Mouse (Mus musculus) erythroblast, embryonic 14.5 days (primary cell): Measurements from ENCODE around the gene Cd59a. TPM values are rescaled to one million over a fixed set of nuclear protein-coding genes. Genes with fewer than 3 reads are reported as not detected.
"Not testable (repeated sequence)": the region's sequence is repeated elsewhere in the genome, so short reads cannot be mapped to it uniquely, and the experiment has no call there.

Experiments used
- H3K27me3 ChIP-seq: 2 replicates; pipeline ENCODE4 v1.6.1; 2012; ENCODE audit warnings: inconsistent platforms; ENCODE audit not compliant: control insufficient read depth
- H3K36me3 ChIP-seq: 2 replicates; pipeline ENCODE4 v1.6.1; 2012; ENCODE audit warnings: mild to moderate bottlenecking, inconsistent platforms; ENCODE audit not compliant: control insufficient read depth
- H3K4me1 ChIP-seq: 2 replicates; pipeline ENCODE4 v1.6.1; 2012; ENCODE audit warnings: inconsistent platforms; ENCODE audit not compliant: control insufficient read depth
- H3K4me3 ChIP-seq: replicated peaks from 2 replicates; pipeline ENCODE3; 2012; ENCODE audit warnings: moderate library complexity, mild to moderate bottlenecking, inconsistent platforms
- H3K9me3 ChIP-seq: 2 replicates; pipeline ENCODE4 v1.6.1; 2012; ENCODE audit warnings: low read length, inconsistent platforms, mixed read lengths; ENCODE audit not compliant: control insufficient read depth
- GATA1 ChIP-seq: IDR thresholded peaks from 2 replicates; pipeline ENCODE4 v1.6.1; 2012; ENCODE audit warnings: low read length, inconsistent platforms, mixed read lengths
- TAL1 ChIP-seq: IDR thresholded peaks from 3 replicates; pipeline ENCODE4 v1.6.1; 2012; ENCODE audit warnings: low read length, inconsistent platforms, mixed read lengths
- polyA plus RNA-seq: library from polyadenylated mRNA; stranded (reverse); fragments of >175 nt; gene quantifications from 2 replicates; pipeline ENCODE4 v1.2.3, GENCODE M21; 2012

The Cd59a gene
- polyA plus RNA-seq, 1 experiment = 2.0 TPM

DNA sequence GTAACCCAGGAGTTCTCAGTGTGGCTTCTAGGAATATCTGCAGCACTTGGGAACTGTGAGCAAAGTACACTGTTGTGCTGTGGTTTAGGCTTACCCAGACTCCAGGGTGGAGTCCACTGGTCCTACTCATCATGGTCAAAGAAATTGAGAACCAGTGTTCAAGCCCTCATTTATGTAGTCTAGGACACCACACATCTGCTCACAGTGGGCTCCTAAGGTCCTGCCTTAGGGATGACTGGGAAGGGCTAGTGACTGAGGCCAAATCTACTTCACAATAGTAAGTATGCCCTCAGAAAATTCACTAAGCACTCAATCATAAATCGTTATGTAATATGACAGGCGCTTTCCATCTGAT, 3.6 kb downstream of the Cd59a start:
- Histone ChIP-seq H3K4me3 (peak overlapping the region; percentile 34), H3K27me3 (no peaks in the 10 kb centered on the region), H3K9me3 (no peaks in the 10 kb centered on the region), H3K4me1 (peaks cover 65% of the 10 kb centered on the region), H3K36me3 (peaks cover 39% of the 10 kb centered on the region)
- TF ChIP-seq TAL1 (no peak), GATA1 (no peak)

DNA sequence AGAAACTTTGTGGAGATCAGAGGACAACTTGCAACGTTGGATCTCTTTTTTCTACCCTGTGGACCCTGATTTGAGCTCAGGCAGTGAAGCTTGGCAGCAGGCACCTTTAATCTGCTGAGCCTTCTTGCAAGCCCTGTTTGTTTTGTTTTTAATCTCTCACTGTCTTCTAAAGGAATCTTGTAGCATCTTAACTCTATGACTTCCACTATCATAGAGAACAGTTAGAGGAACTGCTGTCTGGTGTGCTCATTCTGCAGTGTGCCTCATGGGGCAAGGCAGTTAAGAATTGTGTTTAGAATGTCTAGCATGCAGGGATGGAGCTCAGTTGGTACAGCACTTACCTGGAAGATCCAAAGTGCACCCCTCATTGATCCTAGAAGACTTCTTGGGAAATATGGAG, 4.3 kb downstream of the Cd59a start:
- Histone ChIP-seq H3K36me3 (peaks cover 46% of the 10 kb centered on the region), H3K27me3 (no peaks in the 10 kb centered on the region), H3K4me1 (peaks cover 71% of the 10 kb centered on the region), H3K4me3 (peak overlapping the region; percentile 16), H3K9me3 (no peaks in the 10 kb centered on the region)
- TF ChIP-seq TAL1 (no peak), GATA1 (no peak)

- no peaks in the 10 kb centered on the region for H3K27me3 ChIP-seq
- H3K36me3 ChIP-seq = peaks cover 62% of the 10 kb centered on the region
- no peak overlapping the region for H3K4me3 ChIP-seq
- peaks cover 60% of the 10 kb centered on the region for H3K4me1 ChIP-seq
- no peaks in the 10 kb centered on the region for H3K9me3 ChIP-seq
- TF ChIP-seq GATA1 = no peak
- TF ChIP-seq TAL1 = no peak
Observed at GRCm38 (mm10) chr2:104104800-104105199, 9.2 kb downstream of the Cd59a start.

DNA sequence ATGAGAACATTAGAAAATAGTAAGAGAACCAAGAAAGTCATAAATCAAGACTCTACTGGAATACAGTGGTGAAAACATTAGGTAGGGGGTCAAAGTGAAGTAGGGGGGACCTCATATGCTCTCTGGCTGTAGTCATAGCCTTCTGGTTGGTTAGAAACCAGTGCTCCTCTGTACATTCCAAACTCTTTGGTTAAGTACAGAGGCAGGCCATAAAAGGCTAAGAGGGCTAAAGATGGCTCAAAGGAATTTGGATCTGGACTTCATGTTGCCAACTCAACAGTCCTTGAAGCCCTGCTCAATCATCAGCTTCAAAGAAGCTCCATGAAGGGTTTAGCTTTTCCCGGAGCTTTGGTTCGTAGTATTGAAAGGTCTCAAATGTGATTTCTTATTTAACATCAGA, 13.4 kb downstream of the Cd59a start:
- H3K9me3 ChIP-seq, H3K27me3 ChIP-seq, H3K4me3 ChIP-seq: not testable (repeated sequence)
- peaks cover 42% of the 10 kb centered on the region for H3K4me1 ChIP-seq
- peaks cover 61% of the 10 kb centered on the region for H3K36me3 ChIP-seq

GRCm38 (mm10) chr2:104109528-104109927, 13.9 kb downstream of the Cd59a start:
- H3K4me3 ChIP-seq = no peak overlapping the region
- no peak for TF ChIP-seq GATA1
- no peak for TF ChIP-seq TAL1
- peaks cover 37% of the 10 kb centered on the region for H3K4me1 ChIP-seq
- H3K9me3 ChIP-seq = no peaks in the 10 kb centered on the region
- peaks cover 61% of the 10 kb centered on the region for H3K36me3 ChIP-seq
- no peaks in the 10 kb centered on the region for H3K27me3 ChIP-seq

DNA sequence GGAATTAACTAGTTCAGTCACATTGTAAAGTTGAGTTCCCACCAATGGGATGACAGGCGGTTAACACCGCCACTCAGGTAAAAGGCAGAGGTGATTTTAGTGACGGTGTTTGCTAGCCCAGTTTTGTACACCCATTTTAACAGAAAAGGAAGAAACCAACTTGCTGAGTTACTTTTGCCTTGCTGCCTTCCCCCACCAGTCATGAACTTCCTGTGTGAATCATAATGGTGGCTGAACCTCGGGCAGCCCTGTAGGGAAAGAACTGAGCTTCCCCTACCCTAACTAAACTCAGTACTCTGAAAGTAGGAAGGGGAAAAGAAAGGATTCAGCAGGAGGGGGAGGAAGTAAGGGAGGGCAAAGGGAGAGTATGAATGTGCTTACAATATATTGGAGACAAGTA, 14.4 kb downstream of the Cd59a start:
- H3K4me1 ChIP-seq = peaks cover 33% of the 10 kb centered on the region
- no peaks in the 10 kb centered on the region for H3K9me3 ChIP-seq
- no peak for TF ChIP-seq GATA1
- no peak for TF ChIP-seq TAL1
- no peaks in the 10 kb centered on the region for H3K27me3 ChIP-seq
- H3K36me3 ChIP-seq = peaks cover 60% of the 10 kb centered on the region
- no peak overlapping the region for H3K4me3 ChIP-seq

DNA sequence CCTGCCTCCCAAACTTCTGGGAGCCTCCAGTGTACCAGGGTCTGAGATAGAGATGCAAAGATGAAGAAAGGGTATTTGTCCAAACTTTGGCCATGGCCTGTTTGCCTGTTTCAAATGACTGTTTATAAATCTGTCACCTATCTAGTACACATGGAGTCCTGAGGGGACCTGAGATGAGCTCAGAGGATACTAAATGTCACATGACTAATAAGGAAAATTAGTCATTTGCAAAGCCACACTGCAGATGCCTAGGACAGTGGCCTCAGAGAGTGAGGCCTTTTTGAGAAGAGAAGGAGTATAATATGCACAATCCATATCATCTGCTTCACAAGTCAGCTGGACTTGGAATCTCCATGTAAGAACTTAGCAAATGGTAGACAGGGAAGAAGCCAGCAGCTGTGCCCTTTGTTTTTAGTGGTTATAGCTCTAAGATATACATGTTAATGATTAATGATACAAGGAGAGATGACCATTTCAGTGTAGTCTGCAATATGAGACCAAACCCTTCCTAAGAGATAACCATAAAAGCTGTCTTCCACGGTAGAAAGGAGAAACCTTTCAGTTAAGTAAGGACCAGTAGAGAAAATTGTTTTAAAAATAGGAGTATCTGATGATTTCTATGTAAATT, 15.7 kb downstream of the Cd59a start:
- peaks cover 50% of the 10 kb centered on the region for H3K36me3 ChIP-seq
- H3K4me3 ChIP-seq, H3K9me3 ChIP-seq, H3K27me3 ChIP-seq: not testable (repeated sequence)
- H3K4me1 ChIP-seq = peaks cover 26% of the 10 kb centered on the region

DNA sequence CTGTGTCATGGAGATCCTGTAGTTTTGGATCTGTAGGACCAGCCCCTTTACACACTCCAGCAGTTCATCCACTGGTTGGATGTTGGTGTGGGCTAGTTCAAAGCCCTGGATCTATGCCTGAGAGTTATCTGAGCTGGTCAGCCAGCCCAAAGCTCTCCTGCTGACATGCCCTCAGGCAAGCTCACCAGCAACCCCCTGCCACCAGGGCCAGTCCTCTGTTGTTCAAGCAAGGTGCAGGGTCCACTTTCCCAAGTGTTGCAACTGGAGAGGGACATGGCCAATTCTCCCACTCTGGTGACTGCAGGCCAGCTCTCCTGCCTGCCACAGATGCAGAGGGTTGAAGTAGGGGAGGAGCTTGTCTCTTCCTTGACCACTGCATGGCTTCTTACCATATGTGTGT, 18.0 kb downstream of the Cd59a start:
- Histone ChIP-seq H3K4me1 (peaks cover 26% of the 10 kb centered on the region), H3K36me3 (peaks cover 50% of the 10 kb centered on the region)
- not testable (repeated sequence) for H3K27me3 ChIP-seq, H3K9me3 ChIP-seq, H3K4me3 ChIP-seq

GRCm38 (mm10) chr2:104114898-104115297, 19.3 kb downstream of the Cd59a start:
- Histone ChIP-seq H3K4me1 (peaks cover 30% of the 10 kb centered on the region), H3K4me3 (no peak overlapping the region), H3K36me3 (peaks cover 54% of the 10 kb centered on the region), H3K27me3 (no peaks in the 10 kb centered on the region), H3K9me3 (no peaks in the 10 kb centered on the region)
- TF ChIP-seq TAL1 (no peak), GATA1 (no peak)

DNA sequence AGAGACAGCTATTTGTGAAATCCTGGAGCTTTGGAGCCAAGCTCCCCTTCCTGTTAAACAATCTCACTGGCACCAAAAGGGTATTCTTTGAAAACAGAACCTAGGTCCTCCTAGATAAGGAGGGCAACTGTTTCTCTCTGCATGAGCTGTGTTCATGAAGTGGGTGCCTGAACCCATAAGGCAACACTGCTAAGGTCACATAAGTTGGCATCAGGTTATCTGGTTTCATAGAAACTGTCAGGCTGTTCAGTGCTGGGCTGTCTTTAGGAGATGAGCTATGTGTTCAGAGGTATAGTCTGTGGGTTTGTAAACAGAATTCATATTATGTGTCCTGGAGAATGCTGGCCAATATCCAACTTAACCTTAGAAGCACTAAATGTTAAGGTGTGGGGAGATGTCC, 21.6 kb downstream of the Cd59a start:
- H3K9me3 ChIP-seq, H3K27me3 ChIP-seq, H3K4me3 ChIP-seq: not testable (repeated sequence)
- Histone ChIP-seq H3K4me1 (peaks cover 46% of the 10 kb centered on the region), H3K36me3 (peaks cover 49% of the 10 kb centered on the region)
